Mouse (Mus musculus) gastrocnemius, postnatal 10 days (tissue): Measurements from ENCODE around the gene Lin37. TPM values are rescaled to one million over a fixed set of nuclear protein-coding genes. Genes with fewer than 3 reads are reported as not detected.

Source experiments
- microRNA-seq, 2 experiments: library from miRNA; unstranded; fragments of <30 nt; microRNA quantifications; one replicate each; pipeline ENCODE4 v1.2.0; 2021
- total RNA-seq, 2 experiments: library from RNA; stranded (reverse); gene quantifications; 2 replicates each; pipeline ENCODE4 v1.2.3; 2021

Lin37 gene
- total RNA-seq, 2 experiments from 2014 or later, result 11.0 to 16.3 TPM

Small RNA genes lying within 50 kb of the gene (microRNA-seq; reads per million reads assigned to microRNA genes)
- gene Gm38670, result 0.25 to 1.9 reads per million in 2 experiments
- 0 to 0.32 reads per million in 2 experiments for gene Mir3569

Other genes starting within 250 kb of the Lin37 start
- 1 to 10 TPM; 1.8 TPM for gene Syne4, start 245.0 kb downstream of the Lin37 start, total RNA-seq
- gene E130208F15Rik, start 238.1 kb downstream of the Lin37 start, total RNA-seq, result 1 to 10 TPM; 1.0 to 1.2 TPM
- gene Sdhaf1, start 235.9 kb downstream of the Lin37 start, total RNA-seq, result 10 to 100 TPM; 10.3 to 11.5 TPM
- gene Lrfn3, start 197.1 kb downstream of the Lin37 start, total RNA-seq, result 1 to 10 TPM; 1.6 to 3.1 TPM
- gene Tyrobp, start 146.1 kb downstream of the Lin37 start, total RNA-seq, result 10 to 100 TPM; 11.9 to 22.2 TPM
- gene Hcst, start 140.0 kb downstream of the Lin37 start, total RNA-seq, result under 1 TPM; 0.66 to 0.72 TPM
- under 1 TPM; 0.14 to 0.45 TPM for gene Nfkbid, start 138.1 kb downstream of the Lin37 start, total RNA-seq
- 1 to 10 TPM; 3.3 to 4.4 TPM for gene Aplp1, start 114.3 kb downstream of the Lin37 start, total RNA-seq
- not detected for gene Kirrel2, start 102.1 kb downstream of the Lin37 start, total RNA-seq
- gene Nphs1, start 101.5 kb downstream of the Lin37 start, total RNA-seq, result not detected
- not detected for gene Prodh2, start 66.2 kb downstream of the Lin37 start, total RNA-seq
- 1 to 10 TPM; 3.2 to 4.8 TPM for gene Arhgap33, start 24.8 kb downstream of the Lin37 start, total RNA-seq
- 100 to 1,000 TPM; 304 to 323 TPM for gene Hspb6, start 7.7 kb downstream of the Lin37 start, total RNA-seq
- gene Proser3, start 7.5 kb downstream of the Lin37 start, total RNA-seq, result 1 to 10 TPM; 3.8 to 6.2 TPM
- gene U2af1l4, start 3.5 kb upstream of the Lin37 start, total RNA-seq, result 10 to 100 TPM; 56.3 to 57.5 TPM
- 1 to 10 TPM; 1.5 to 2.3 TPM for gene Gm49396, start 3.5 kb upstream of the Lin37 start, total RNA-seq
- 100 to 1,000 TPM in 1 of 2 experiments, 10 to 100 TPM in 1; 93.7 to 104 TPM for gene Psenen, start 3.8 kb upstream of the Lin37 start, total RNA-seq
- 1 to 10 TPM; 1.4 to 2.3 TPM for gene Igflr1, start 5.6 kb upstream of the Lin37 start, total RNA-seq
- gene Kmt2b, start 28.9 kb upstream of the Lin37 start, total RNA-seq, result 10 to 100 TPM; 21.4 to 26.8 TPM
- not detected for gene Zbtb32, start 39.1 kb upstream of the Lin37 start, total RNA-seq
- gene Upk1a, start 53.0 kb upstream of the Lin37 start, total RNA-seq, result under 1 TPM; 0.16 to 0.29 TPM
- 1,000 to 10,000 TPM; 1,178 to 1,379 TPM for gene Cox6b1, start 66.3 kb upstream of the Lin37 start, total RNA-seq
- not detected for gene Etv2, start 76.0 kb upstream of the Lin37 start, total RNA-seq
- 10 to 100 TPM; 42.4 to 44.4 TPM for gene Rbm42, start 90.5 kb upstream of the Lin37 start, total RNA-seq
- gene Haus5, start 105.2 kb upstream of the Lin37 start, total RNA-seq, result 1 to 10 TPM; 3.7 to 5.7 TPM
- 1 to 10 TPM; 1.3 to 1.5 TPM for gene Pmis2, start 111.8 kb upstream of the Lin37 start, total RNA-seq
- not detected for gene 2200002J24Rik, start 139.1 kb upstream of the Lin37 start, total RNA-seq
- gene Atp4a, start 152.4 kb upstream of the Lin37 start, total RNA-seq, result not detected
- gene Tmem147, start 169.7 kb upstream of the Lin37 start, total RNA-seq, result 100 to 1,000 TPM; 166 to 178 TPM
- gene Gapdhs, start 183.8 kb upstream of the Lin37 start, total RNA-seq, result not detected
- gene Sbsn, start 191.6 kb upstream of the Lin37 start, total RNA-seq, result 1 to 10 TPM; 3.5 to 5.8 TPM
- under 1 TPM in 1 of 2 experiments, not detected in 1; 0.33 TPM for gene Dmkn, start 203.9 kb upstream of the Lin37 start, total RNA-seq
- 1 to 10 TPM; 3.4 to 6.0 TPM for gene Krtdap, start 228.1 kb upstream of the Lin37 start, total RNA-seq